Mouse (Mus musculus): Measurements from ENCODE around the gene Gck. TPM values are rescaled to one million over a fixed set of nuclear protein-coding genes. Genes with fewer than 3 reads are reported as not detected.

The Gck gene
- 2.6 and 3.0 TPM in 2 replicates for polyA plus RNA-seq (2016; fragmentation: Nextera tagmentation; extraction: Ambion mirVana)

- no peak within 1 kb of the TSS for H3K27ac ChIP-seq (replicated peaks)
- 57% methylated on average over 8 of the region's 8 CpGs for WGBS
- H3K4me3 ChIP-seq: no peak within 1 kb of the TSS
- no peak within 1 kb of the TSS for H3K4me2 ChIP-seq (replicated peaks)
- H3K9ac ChIP-seq (replicated peaks): no peak within 1 kb of the TSS
- no peaks in the 10 kb centered on the region for H3K36me3 ChIP-seq
- H3K9me3 ChIP-seq: no peaks in the 10 kb centered on the region
- ATAC-seq (ENCODE audit: low FRiP score, low read depth): peak; percentile 44; the same call in 1 of the 2 replicates
- H3K27me3 ChIP-seq: no peaks in the 10 kb centered on the region
- H3K4me1 ChIP-seq: peaks cover 10% of the 10 kb centered on the region
Observed at GRCm38 (mm10) chr11:5949586-5950352, at the start of gene Gck. TSS of gene Gck (minus strand) at chr11:5950081.

GRCm38 (mm10) chr11:5998472-5998871 lies 48.6 kb upstream of the Gck start:
- H3K27me3 ChIP-seq: no peaks in the 10 kb centered on the region; the same call in 1 of the 2 replicates
- H3K27ac ChIP-seq (replicated peaks): no peak overlapping the region
- no peak for ATAC-seq (ENCODE audit: low FRiP score, low read depth)
- H3K4me3 ChIP-seq: no peak overlapping the region
- H3K9ac ChIP-seq (replicated peaks): no peak overlapping the region
- H3K36me3 ChIP-seq: no peaks in the 10 kb centered on the region
- 98% methylated on average over 2 of the region's 2 CpGs for WGBS
- no peaks in the 10 kb centered on the region for H3K9me3 ChIP-seq
- H3K4me1 ChIP-seq: peaks cover 16% of the 10 kb centered on the region
- no peak overlapping the region for H3K4me2 ChIP-seq (replicated peaks)

- Histone ChIP-seq H3K9me3 (no peaks in the 10 kb centered on the region), H3K27ac (replicated peaks) (no peak overlapping the region), H3K27me3 (no peaks in the 10 kb centered on the region; the same call in 1 of the 2 replicates), H3K36me3 (no peaks in the 10 kb centered on the region), H3K9ac (replicated peaks) (no peak overlapping the region), H3K4me3 (no peak overlapping the region), H3K4me1 (peaks cover 14% of the 10 kb centered on the region), H3K4me2 (replicated peaks) (no peak overlapping the region)
- peak; percentile 66; the same call in 1 of the 2 replicates for ATAC-seq (ENCODE audit: low FRiP score, low read depth)
- 9% methylated on average over 8 of the region's 8 CpGs for WGBS
Observed at GRCm38 (mm10) chr11:5995989-5996388, 46.1 kb upstream of the Gck start.

- Histone ChIP-seq H3K36me3 (no peaks in the 10 kb centered on the region), H3K4me3 (no peak overlapping the region), H3K27ac (replicated peaks) (no peak overlapping the region), H3K9ac (replicated peaks) (no peak overlapping the region), H3K4me2 (replicated peaks) (no peak overlapping the region), H3K4me1 (peaks cover 3% of the 10 kb centered on the region; the same call in 1 of the 2 replicates), H3K27me3 (no peaks in the 10 kb centered on the region; the same call in 1 of the 2 replicates), H3K9me3 (no peaks in the 10 kb centered on the region)
- WGBS: 79% methylated on average over 3 of the region's 3 CpGs
- ATAC-seq (ENCODE audit: low FRiP score, low read depth): no peak
Observed at GRCm38 (mm10) chr11:5994880-5995279, 45.0 kb upstream of the Gck start.

- ATAC-seq (ENCODE audit: low FRiP score, low read depth): no peak
- Histone ChIP-seq H3K27me3 (peaks cover 5% of the 10 kb centered on the region; the same call in 1 of the 2 replicates), H3K4me2 (replicated peaks) (no peak overlapping the region), H3K9ac (replicated peaks) (no peak overlapping the region), H3K4me1 (no peaks in the 10 kb centered on the region), H3K36me3 (no peaks in the 10 kb centered on the region), H3K9me3 (no peaks in the 10 kb centered on the region), H3K27ac (replicated peaks) (no peak overlapping the region), H3K4me3 (no peak overlapping the region)
- 94% methylated on average over 5 of the region's 5 CpGs for WGBS
Observed at GRCm38 (mm10) chr11:5994212-5994611, 44.3 kb upstream of the Gck start.

GRCm38 (mm10) chr11:5990910-5991309 lies 41.0 kb upstream of the Gck start:
- 31% methylated on average over 4 of the region's 4 CpGs for WGBS
- no peaks in the 10 kb centered on the region for H3K9me3 ChIP-seq
- no peak for ATAC-seq (ENCODE audit: low FRiP score, low read depth)
- peaks cover 5% of the 10 kb centered on the region; the same call in 1 of the 2 replicates for H3K27me3 ChIP-seq
- no peak overlapping the region for H3K9ac ChIP-seq (replicated peaks)
- no peaks in the 10 kb centered on the region for H3K4me1 ChIP-seq
- no peaks in the 10 kb centered on the region for H3K36me3 ChIP-seq
- H3K27ac ChIP-seq (replicated peaks): no peak overlapping the region
- H3K4me2 ChIP-seq (replicated peaks): no peak overlapping the region
- no peak overlapping the region for H3K4me3 ChIP-seq

GRCm38 (mm10) chr11:5989954-5990593 lies 40.2 kb upstream of the Gck start:
- no peaks in the 10 kb centered on the region for H3K36me3 ChIP-seq
- H3K4me2 ChIP-seq (replicated peaks): no peak overlapping the region
- H3K27me3 ChIP-seq: peaks cover 5% of the 10 kb centered on the region; the same call in 1 of the 2 replicates
- no peak overlapping the region for H3K9ac ChIP-seq (replicated peaks)
- 86% methylated on average over 16 of the region's 16 CpGs for WGBS
- H3K27ac ChIP-seq (replicated peaks): no peak overlapping the region
- no peaks in the 10 kb centered on the region for H3K9me3 ChIP-seq
- H3K4me3 ChIP-seq: no peak overlapping the region
- no peak for ATAC-seq (ENCODE audit: low FRiP score, low read depth)
- no peaks in the 10 kb centered on the region for H3K4me1 ChIP-seq

GRCm38 (mm10) chr11:5988126-5988525 lies 38.2 kb upstream of the Gck start:
- Histone ChIP-seq H3K9ac (replicated peaks) (no peak overlapping the region), H3K36me3 (no peaks in the 10 kb centered on the region), H3K9me3 (no peaks in the 10 kb centered on the region), H3K4me2 (replicated peaks) (no peak overlapping the region), H3K27ac (replicated peaks) (no peak overlapping the region), H3K4me3 (no peak overlapping the region), H3K27me3 (peaks cover 5% of the 10 kb centered on the region; the same call in 1 of the 2 replicates), H3K4me1 (no peaks in the 10 kb centered on the region)
- WGBS: 85% methylated on average over 10 of the region's 10 CpGs
- ATAC-seq (ENCODE audit: low FRiP score, low read depth): no peak

GRCm38 (mm10) chr11:5983629-5984028 lies 33.7 kb upstream of the Gck start:
- 91% methylated on average over 5 of the region's 5 CpGs for WGBS
- Histone ChIP-seq H3K4me2 (replicated peaks) (no peak overlapping the region), H3K27me3 (no peaks in the 10 kb centered on the region), H3K27ac (replicated peaks) (no peak overlapping the region), H3K36me3 (no peaks in the 10 kb centered on the region), H3K4me1 (0 out of 2 replicates have a peak, but pooled peaks cover 2% of the 10 kb centered on the region), H3K9me3 (no peaks in the 10 kb centered on the region), H3K9ac (replicated peaks) (no peak overlapping the region), H3K4me3 (no peak overlapping the region)
- no peak for ATAC-seq (ENCODE audit: low FRiP score, low read depth)

GRCm38 (mm10) chr11:5981323-5981722 lies 31.4 kb upstream of the Gck start:
- Histone ChIP-seq H3K4me3 (no peak overlapping the region), H3K9me3 (no peaks in the 10 kb centered on the region), H3K4me1 (0 out of 2 replicates have a peak, but pooled peaks cover 2% of the 10 kb centered on the region), H3K36me3 (no peaks in the 10 kb centered on the region), H3K27ac (replicated peaks) (no peak overlapping the region), H3K27me3 (no peaks in the 10 kb centered on the region), H3K4me2 (replicated peaks) (no peak overlapping the region), H3K9ac (replicated peaks) (no peak overlapping the region)
- WGBS: 88% methylated on average over 7 of the region's 7 CpGs
- ATAC-seq (ENCODE audit: low FRiP score, low read depth): no peak

- 66% methylated on average over 8 of the region's 8 CpGs for WGBS
- Histone ChIP-seq H3K9ac (replicated peaks) (no peak overlapping the region), H3K4me1 (peaks cover 5% of the 10 kb centered on the region; the same call in 1 of the 2 replicates), H3K27me3 (no peaks in the 10 kb centered on the region), H3K9me3 (no peaks in the 10 kb centered on the region), H3K27ac (replicated peaks) (no peak overlapping the region), H3K4me2 (replicated peaks) (no peak overlapping the region), H3K4me3 (no peak overlapping the region), H3K36me3 (no peaks in the 10 kb centered on the region)
- ATAC-seq (ENCODE audit: low FRiP score, low read depth): no peak
Observed at GRCm38 (mm10) chr11:5980561-5980960, 30.7 kb upstream of the Gck start.

GRCm38 (mm10) chr11:5980108-5980507 lies 30.2 kb upstream of the Gck start:
- no peak overlapping the region for H3K4me2 ChIP-seq (replicated peaks)
- H3K27me3 ChIP-seq: no peaks in the 10 kb centered on the region
- H3K9me3 ChIP-seq: no peaks in the 10 kb centered on the region
- peaks cover 5% of the 10 kb centered on the region; the same call in 1 of the 2 replicates for H3K4me1 ChIP-seq
- ATAC-seq (ENCODE audit: low FRiP score, low read depth): no peak
- H3K9ac ChIP-seq (replicated peaks): no peak overlapping the region
- no peak overlapping the region for H3K4me3 ChIP-seq
- H3K27ac ChIP-seq (replicated peaks): no peak overlapping the region
- WGBS: 86% methylated on average over 2 of the region's 2 CpGs
- H3K36me3 ChIP-seq: no peaks in the 10 kb centered on the region

All from midbrain, embryonic 12.5 days (tissue).